Mouse (Mus musculus) heart, adult 2 months (tissue): ENCODE measurements around the gene Rgs18.

Source experiments
- CTCF ChIP-seq: fragments of 200-600 bp; IDR thresholded peaks from 2 replicates; pipeline ENCODE4 v1.8.1; 2022; ENCODE audit warnings: antibody characterized with exemption, mild to moderate bottlenecking, moderate library complexity
- EP300 ChIP-seq: fragments of 200-500 bp; IDR thresholded peaks from 2 replicates; pipeline ENCODE4 v1.6.1; 2011; ENCODE audit warnings: low read depth, low read length, control low read depth; ENCODE audit not compliant: insufficient read depth
- POLR2A ChIP-seq: fragments of 200-500 bp; IDR thresholded peaks from 2 replicates; pipeline ENCODE4 v1.6.1; 2011; ENCODE audit warnings: mild to moderate bottlenecking, low read depth, low read length, control low read depth; ENCODE audit not compliant: insufficient read depth

DNA sequence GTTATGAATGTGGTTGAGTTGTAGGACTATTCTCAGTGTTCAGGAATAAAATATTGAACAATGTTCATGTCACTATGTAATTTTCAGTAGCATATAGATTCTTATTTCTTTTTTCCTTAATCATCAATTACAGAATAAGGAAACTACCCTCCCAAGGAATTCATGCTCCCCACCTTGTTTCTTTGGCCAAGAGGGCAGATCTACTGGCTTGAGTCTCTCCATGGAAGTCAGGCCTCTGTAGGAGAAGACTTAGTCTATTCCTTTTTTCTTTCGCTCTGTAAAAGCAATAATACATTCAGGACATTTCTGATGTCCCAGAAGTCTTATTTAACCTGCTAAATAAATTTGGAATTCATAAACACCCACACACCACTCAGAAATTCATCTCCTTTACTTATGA is 841 bp downstream of the Rgs18 start:
- TF ChIP-seq POLR2A (no peak), CTCF (no peak), EP300 (no peak)
